Mouse (Mus musculus): ENCODE measurements around the gene Nfe2l3. TPM values are rescaled to one million over a fixed set of nuclear protein-coding genes. Genes with fewer than 3 reads are reported as not detected.

Nfe2l3 gene
- polyA plus RNA-seq, 2 experiments: 0.11 to 0.20 TPM

GRCm38 (mm10) chr6:51442191-51442835 is 9.8 kb downstream of the Nfe2l3 start:
- Histone ChIP-seq H3K9ac (replicated peaks) (no peak overlapping the region), H3K36me3 (replicated peaks; ENCODE audit: control insufficient read depth, insufficient read depth, low read depth) (no peaks in the 10 kb centered on the region), H3K4me1 (replicated peaks; ENCODE audit: control insufficient read depth in 2 of 2, insufficient read depth in 2 of 2, low read length in 1 of 2) (no peaks in the 10 kb centered on the region), H3K27ac (no peak overlapping the region), H3K4me2 (ENCODE audit: low read depth) (no peak overlapping the region), H3K27me3 (ENCODE audit: control insufficient read depth, insufficient read depth, low read length) (peaks cover 3% of the 10 kb centered on the region), H3K9me3 (ENCODE audit: control insufficient read depth, low read length) (no peaks in the 10 kb centered on the region), H3K4me3 (ENCODE audit: insufficient read depth in 1 of 2, low read depth in 2 of 2, low read length in 2 of 2) (no peak overlapping the region)
- no peak for ATAC-seq (ENCODE audit: insufficient read depth)
- TF ChIP-seq EP300 (IDR thresholded peaks at IDR 0.05; ENCODE audit: low read depth): no peak
- TF ChIP-seq CTCF (IDR thresholded peaks at IDR 0.05; ENCODE audit: low read depth): no peak
- DNase-seq (ENCODE audit: low read depth in 3 of 3, low spot score in 3 of 3): no peak
- 47% methylated on average over 9 of the region's 9 CpGs for WGBS (ENCODE audit: insufficient replicate concordance)

- DNase-seq (ENCODE audit: low read depth in 3 of 3, low spot score in 3 of 3): no peak
- WGBS (ENCODE audit: insufficient replicate concordance): 67% methylated on average over 7 of the region's 7 CpGs
- Histone ChIP-seq H3K4me3 (ENCODE audit: insufficient read depth in 1 of 2, low read depth in 2 of 2, low read length in 2 of 2) (no peak overlapping the region), H3K36me3 (replicated peaks; ENCODE audit: control insufficient read depth, insufficient read depth, low read depth) (peaks cover 9% of the 10 kb centered on the region), H3K27ac (no peak overlapping the region), H3K9ac (replicated peaks) (no peak overlapping the region), H3K4me1 (replicated peaks; ENCODE audit: control insufficient read depth in 2 of 2, insufficient read depth in 2 of 2, low read length in 1 of 2) (peaks cover 0 to 4% of the 10 kb centered on the region in 2 experiments; a peak in 1 of 4 replicates), H3K27me3 (ENCODE audit: control insufficient read depth, insufficient read depth, low read length) (no peaks in the 10 kb centered on the region), H3K9me3 (ENCODE audit: control insufficient read depth, low read length) (no peaks in the 10 kb centered on the region), H3K4me2 (ENCODE audit: low read depth) (no peak overlapping the region)
- no peak for ATAC-seq (ENCODE audit: insufficient read depth)
- TF ChIP-seq EP300 (IDR thresholded peaks at IDR 0.05; ENCODE audit: low read depth): no peak
- TF ChIP-seq CTCF (IDR thresholded peaks at IDR 0.05; ENCODE audit: low read depth): no peak
These were observed 20.5 kb downstream of the Nfe2l3 start for GRCm38 (mm10) chr6:51452927-51453503.

- DNase-seq (ENCODE audit: low read depth in 3 of 3, low spot score in 3 of 3): no peak
- 15% methylated on average over 3 of the region's 3 CpGs for WGBS (ENCODE audit: insufficient replicate concordance)
- Histone ChIP-seq H3K27me3 (ENCODE audit: control insufficient read depth, insufficient read depth, low read length) (no peaks in the 10 kb centered on the region), H3K36me3 (replicated peaks; ENCODE audit: control insufficient read depth, insufficient read depth, low read depth) (peaks cover 20% of the 10 kb centered on the region), H3K4me1 (replicated peaks; ENCODE audit: control insufficient read depth in 2 of 2, insufficient read depth in 2 of 2, low read length in 1 of 2) (peaks cover 0 to 4% of the 10 kb centered on the region in 2 experiments; a peak in 1 of 4 replicates), H3K4me3 (ENCODE audit: insufficient read depth in 1 of 2, low read depth in 2 of 2, low read length in 2 of 2) (no peak overlapping the region), H3K4me2 (ENCODE audit: low read depth) (no peak overlapping the region), H3K9me3 (ENCODE audit: control insufficient read depth, low read length) (no peaks in the 10 kb centered on the region), H3K9ac (replicated peaks) (no peak overlapping the region), H3K27ac (no peak overlapping the region)
- TF ChIP-seq CTCF (IDR thresholded peaks at IDR 0.05; ENCODE audit: low read depth) (no peak), EP300 (IDR thresholded peaks at IDR 0.05; ENCODE audit: low read depth) (no peak)
- no peak for ATAC-seq (ENCODE audit: insufficient read depth)
These were observed 22.5 kb downstream of the Nfe2l3 start for GRCm38 (mm10) chr6:51454949-51455348.

DNA sequence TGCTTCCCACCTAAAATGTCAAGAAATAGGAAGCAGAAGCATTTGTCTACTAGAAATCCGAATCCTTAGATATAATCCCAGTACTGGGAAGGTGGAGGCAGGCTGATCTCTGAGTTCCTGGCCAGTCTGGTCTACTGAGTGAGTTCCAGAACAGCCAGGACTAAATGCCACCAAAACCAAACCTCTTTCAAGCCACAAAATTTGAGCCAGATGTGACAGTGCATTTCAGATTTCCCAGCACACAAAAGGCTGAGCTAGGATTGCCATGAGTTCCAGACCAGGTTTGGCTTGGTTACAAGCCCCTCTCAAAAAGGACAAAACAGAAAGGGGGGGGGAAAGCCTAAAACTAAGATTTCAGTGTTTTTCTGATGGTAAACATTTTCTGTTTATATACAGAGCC is 23.7 kb downstream of the Nfe2l3 start:
- DNase-seq (ENCODE audit: low read depth in 3 of 3, low spot score in 3 of 3): no peak
- no peak for ATAC-seq (ENCODE audit: insufficient read depth)
- Histone ChIP-seq H3K36me3 (replicated peaks; ENCODE audit: control insufficient read depth, insufficient read depth, low read depth) (peaks cover 29% of the 10 kb centered on the region), H3K4me3 (ENCODE audit: insufficient read depth in 1 of 2, low read depth in 2 of 2, low read length in 2 of 2) (no peak overlapping the region), H3K4me1 (replicated peaks; ENCODE audit: control insufficient read depth in 2 of 2, insufficient read depth in 2 of 2, low read length in 1 of 2) (peaks cover 0 to 4% of the 10 kb centered on the region in 2 experiments; a peak in 1 of 4 replicates), H3K4me2 (ENCODE audit: low read depth) (no peak overlapping the region), H3K27me3 (ENCODE audit: control insufficient read depth, insufficient read depth, low read length) (no peaks in the 10 kb centered on the region), H3K9me3 (ENCODE audit: control insufficient read depth, low read length) (no peaks in the 10 kb centered on the region), H3K27ac (no peak overlapping the region), H3K9ac (replicated peaks) (no peak overlapping the region)
- TF ChIP-seq CTCF (IDR thresholded peaks at IDR 0.05; ENCODE audit: low read depth) (no peak), EP300 (IDR thresholded peaks at IDR 0.05; ENCODE audit: low read depth) (no peak)
- WGBS (ENCODE audit: insufficient replicate concordance): 69% methylated on average over 1 of the region's 1 CpGs

GRCm38 (mm10) chr6:51457283-51457682 is 24.8 kb downstream of the Nfe2l3 start:
- WGBS (ENCODE audit: insufficient replicate concordance): 58% methylated on average over 3 of the region's 3 CpGs
- DNase-seq (ENCODE audit: low read depth in 3 of 3, low spot score in 3 of 3): no peak
- H3K36me3 ChIP-seq (replicated peaks; ENCODE audit: control insufficient read depth, insufficient read depth, low read depth): peaks cover 38% of the 10 kb centered on the region

More at GRCm38 (mm10) chr6:51457283-51457682, 24.8 kb downstream of the Nfe2l3 start:
- ATAC-seq (ENCODE audit: insufficient read depth): no peak
- no peak for TF ChIP-seq CTCF (IDR thresholded peaks at IDR 0.05; ENCODE audit: low read depth)
- no peak for TF ChIP-seq EP300 (IDR thresholded peaks at IDR 0.05; ENCODE audit: low read depth)
- peaks cover 0 to 4% of the 10 kb centered on the region in 2 experiments; a peak in 1 of 4 replicates for H3K4me1 ChIP-seq (replicated peaks; ENCODE audit: control insufficient read depth in 2 of 2, insufficient read depth in 2 of 2, low read length in 1 of 2)
- H3K9ac ChIP-seq (replicated peaks): no peak overlapping the region
- no peak overlapping the region for H3K4me3 ChIP-seq (ENCODE audit: insufficient read depth in 1 of 2, low read depth in 2 of 2, low read length in 2 of 2)
- H3K27me3 ChIP-seq (ENCODE audit: control insufficient read depth, insufficient read depth, low read length): no peaks in the 10 kb centered on the region
- no peak overlapping the region; the same call in 1 of the 2 replicates for H3K27ac ChIP-seq
- no peak overlapping the region for H3K4me2 ChIP-seq (ENCODE audit: low read depth)
- H3K9me3 ChIP-seq (ENCODE audit: control insufficient read depth, low read length): no peaks in the 10 kb centered on the region

Measured in liver, embryonic 14.5 days (tissue).